Mouse (Mus musculus): ENCODE measurements around the gene Vgf. TPM values are rescaled to one million over a fixed set of nuclear protein-coding genes. Genes with fewer than 3 reads are reported as not detected.

Vgf gene
- total and polyA plus RNA-seq, 3 experiments, result 0.38 TPM; not detected in 2

GRCm38 (mm10) chr5:136979762-136980161, 46.4 kb upstream of the Vgf start:
- dilution Hi-C loops (cut with MboI; ENCODE audit: extremely low pct_ligation_motif_present, extremely low pct_unique_long_range_greater_than_20kb, low sequenced_read_pairs), result no loop called here
- no peaks in the 10 kb centered on the region for H3K79me2 ChIP-seq (replicated peaks; ENCODE audit: control insufficient read depth, extremely low read depth, insufficient read depth, poor library complexity, severe bottlenecking)
- H3K4me2 ChIP-seq (ENCODE audit: insufficient read depth, low read depth, poor library complexity, severe bottlenecking), result no peak overlapping the region
- H3K9me3 ChIP-seq (replicated peaks; ENCODE audit: low read length), result no peaks in the 10 kb centered on the region
- H3K27ac ChIP-seq (ENCODE audit: insufficient read depth, low read depth), result no peak overlapping the region
- H3K9ac ChIP-seq (ENCODE audit: insufficient read depth, low read depth), result no peak overlapping the region
- no peaks in the 10 kb centered on the region for H3K4me1 ChIP-seq (ENCODE audit: control insufficient read depth in 1 of 2, insufficient read depth in 2 of 2)
- peaks cover 31 to 64% of the 10 kb centered on the region in 2 experiments for H3K36me3 ChIP-seq (replicated peaks in 1 of 2; ENCODE audit: control insufficient read depth in 1 of 2, insufficient read depth in 1 of 2, low read length in 1 of 2)
- H3K4me3 ChIP-seq (replicated peaks in 1 of 3; ENCODE audit: low read depth in 2 of 3, low read length in 2 of 3, poor library complexity in 1 of 3), result no peak overlapping the region
- in situ Hi-C loops (cut with MboI; ENCODE audit: low pct_ligation_motif_present, low pct_unique_long_range_greater_than_20kb, low sequenced_read_pairs), result no loop called here
- DNase-seq (ENCODE audit: extremely low read depth), result no peak
- H3K27me3 ChIP-seq (replicated peaks), result no peaks in the 10 kb centered on the region
- no peak for TF ChIP-seq RCOR1 (conservative IDR thresholded peaks at IDR 0.05; ENCODE audit: low read depth, low read length)
- no peak for TF ChIP-seq PAX5 (IDR thresholded peaks at IDR 0.05; ENCODE audit: low read length)
- no peak for TF ChIP-seq ZC3H11A (IDR thresholded peaks at IDR 0.05; ENCODE audit: low read depth, low read length)
- TF ChIP-seq POLR2A (IDR thresholded peaks at IDR 0.05; ENCODE audit: low read depth, low read length), result no peak
- TF ChIP-seq BHLHE40 (IDR thresholded peaks at IDR 0.05; ENCODE audit: low read depth, low read length), result no peak
- TF ChIP-seq UBTF (IDR thresholded peaks at IDR 0.05; ENCODE audit: low read depth, low read length), result no peak
- TF ChIP-seq ELF1 (IDR thresholded peaks at IDR 0.05; ENCODE audit: low read depth, low read length), result no peak
- TF ChIP-seq TBP (conservative IDR thresholded peaks at IDR 0.05; ENCODE audit: low read depth, low read length), result no peak
- TF ChIP-seq ZNF384 (IDR thresholded peaks at IDR 0.05; ENCODE audit: low read depth, low read length), result no peak
- no peak for TF ChIP-seq RAD21 (IDR thresholded peaks at IDR 0.05; ENCODE audit: low read depth, low read length)
- TF ChIP-seq ZKSCAN1 (IDR thresholded peaks at IDR 0.05; ENCODE audit: borderline replicate concordance, low read depth, low read length), result no peak
- no peak for TF ChIP-seq USF2 (conservative IDR thresholded peaks at IDR 0.05; ENCODE audit: low read depth, low read length)
- TF ChIP-seq JUN (IDR thresholded peaks at IDR 0.05; ENCODE audit: insufficient read depth, low read depth, low read length), result no peak
- no peak for TF ChIP-seq MAX (IDR thresholded peaks at IDR 0.05; ENCODE audit: low read length)
- TF ChIP-seq MAFK (IDR thresholded peaks at IDR 0.05; ENCODE audit: insufficient replicate concordance, low read length), result no peak
- TF ChIP-seq IRF4 (IDR thresholded peaks at IDR 0.05; ENCODE audit: low read depth, low read length), result no peak
- TF ChIP-seq USF1 (IDR thresholded peaks at IDR 0.05; ENCODE audit: low read depth, low read length), result no peak
- no peak for TF ChIP-seq SIN3A (IDR thresholded peaks at IDR 0.05; ENCODE audit: low read length)
- no peak for TF ChIP-seq ZMIZ1 (IDR thresholded peaks at IDR 0.05; ENCODE audit: low read depth, low read length)

GRCm38 (mm10) chr5:136980974-136981373, 45.2 kb upstream of the Vgf start:
- Histone ChIP-seq H3K36me3 (replicated peaks in 1 of 2; ENCODE audit: control insufficient read depth in 1 of 2, insufficient read depth in 1 of 2, low read length in 1 of 2) (peaks cover 32 to 64% of the 10 kb centered on the region in 2 experiments), H3K4me3 (replicated peaks in 1 of 3; ENCODE audit: low read depth in 2 of 3, low read length in 2 of 3, poor library complexity in 1 of 3) (no peak overlapping the region), H3K27ac (ENCODE audit: insufficient read depth, low read depth) (no peak overlapping the region), H3K9me3 (replicated peaks; ENCODE audit: low read length) (no peaks in the 10 kb centered on the region), H3K4me2 (ENCODE audit: insufficient read depth, low read depth, poor library complexity, severe bottlenecking) (no peak overlapping the region), H3K27me3 (replicated peaks) (no peaks in the 10 kb centered on the region), H3K79me2 (replicated peaks; ENCODE audit: control insufficient read depth, extremely low read depth, insufficient read depth, poor library complexity, severe bottlenecking) (peaks cover 2% of the 10 kb centered on the region; the same call in 1 of the 2 replicates), H3K9ac (ENCODE audit: insufficient read depth, low read depth) (no peak overlapping the region), H3K4me1 (ENCODE audit: control insufficient read depth in 1 of 2, insufficient read depth in 2 of 2) (peaks cover 4 to 7% of the 10 kb centered on the region in 2 experiments; a peak in 2 of 4 replicates)
- in situ Hi-C loops (cut with MboI; ENCODE audit: low pct_ligation_motif_present, low pct_unique_long_range_greater_than_20kb, low sequenced_read_pairs) (no loop called here), dilution Hi-C loops (cut with MboI; ENCODE audit: extremely low pct_ligation_motif_present, extremely low pct_unique_long_range_greater_than_20kb, low sequenced_read_pairs) (no loop called here)
- TF ChIP-seq RAD21 (IDR thresholded peaks at IDR 0.05; ENCODE audit: low read depth, low read length), result peak; percentile 4
- no peak for TF ChIP-seq EP300 (IDR thresholded peaks at IDR 0.05; ENCODE audit: low read length)
- TF ChIP-seq CTCF (conservative IDR thresholded peaks at IDR 0.05 in 1 of 2, IDR thresholded peaks at IDR 0.05 in 1 of 2; ENCODE audit: low read depth in 2 of 2, low read length in 2 of 2), result peak in 1 of 2 experiments; percentile 44; a peak in 2 of 4 replicates
- TF ChIP-seq MEF2A (IDR thresholded peaks at IDR 0.05; ENCODE audit: borderline replicate concordance, low read depth, low read length), result no peak
- no peak for TF ChIP-seq ZNF384 (IDR thresholded peaks at IDR 0.05; ENCODE audit: low read depth, low read length)
- DNase-seq (ENCODE audit: extremely low read depth), result no peak

All from CH12.LX (cell line).